Mouse (Mus musculus) kidney, adult 2 months (tissue): ENCODE results near the gene Hectd1. TPM values are rescaled to one million over a fixed set of nuclear protein-coding genes. Genes with fewer than 3 reads are reported as not detected.

Experiments used
- DNase-seq: peaks from one replicate; pipeline ENCODE4 v3.0.0; 2021
- H3K27ac ChIP-seq: fragments of 200-500 bp; 2 replicates; pipeline ENCODE4 v1.5.1; 2012; ENCODE audit warnings: low read depth, low read length, control low read depth, inconsistent platforms; ENCODE audit not compliant: insufficient read depth
- H3K27me3 ChIP-seq: fragments of 200-500 bp; replicated peaks from 2 replicates; pipeline ENCODE4 v1.6.1; 2012; ENCODE audit warnings: mild to moderate bottlenecking, moderate library complexity, low read length, inconsistent platforms; ENCODE audit not compliant: control insufficient read depth, insufficient read depth
- H3K36me3 ChIP-seq: fragments of 200-500 bp; 2 replicates; pipeline ENCODE4 v1.6.1; 2012; ENCODE audit warnings: mild to moderate bottlenecking, moderate library complexity, low read length, inconsistent platforms; ENCODE audit not compliant: control insufficient read depth, insufficient read depth
- H3K4me1 ChIP-seq: fragments of 200-500 bp; 2 replicates; pipeline ENCODE4 v1.6.1; 2011; ENCODE audit warnings: low read length; ENCODE audit not compliant: control insufficient read depth, insufficient read depth
- H3K4me3 ChIP-seq: fragments of 200-500 bp; 2 replicates; pipeline ENCODE4 v1.5.1; 2011; ENCODE audit warnings: mild to moderate bottlenecking, low read depth, low read length, control low read depth; ENCODE audit not compliant: insufficient read depth
- CTCF ChIP-seq: fragments of 200-500 bp; conservative IDR thresholded peaks from 2 replicates; pipeline ENCODE4 v1.5.1; 2011; ENCODE audit warnings: low read depth, mild to moderate bottlenecking, control low read depth, low read length, moderate library complexity, mixed read lengths; ENCODE audit not compliant: insufficient read depth, insufficient read length
- POLR2A ChIP-seq: fragments of 200-500 bp; IDR thresholded peaks from one replicate; pipeline ENCODE4 v1.6.1; 2011; ENCODE audit warnings: low read depth, low read length, control low read depth
- WGBS: fragments of 180-500 bp; shearing (Covaris S2); methylation state at CpG from one replicate; pipeline ENCODE4 v1.1.7; 2018; 5-methylcytosine and 5-hydroxymethylcytosine counted together
- polyA plus RNA-seq: library from polyadenylated mRNA; depleted of rRNA; stranded (reverse); fragments of >200 nt; gene quantifications from 2 replicates; pipeline ENCODE4 v1.2.3, GENCODE M21; 2012

Gene Hectd1
- polyA plus RNA-seq, 1 experiment: 20.6 TPM

- 48% methylated on average over 9 of the region's 9 CpGs for WGBS
These were observed 35.9 kb upstream of the Hectd1 start for GRCm38 (mm10) chr12:51865061-51865789.

DNA sequence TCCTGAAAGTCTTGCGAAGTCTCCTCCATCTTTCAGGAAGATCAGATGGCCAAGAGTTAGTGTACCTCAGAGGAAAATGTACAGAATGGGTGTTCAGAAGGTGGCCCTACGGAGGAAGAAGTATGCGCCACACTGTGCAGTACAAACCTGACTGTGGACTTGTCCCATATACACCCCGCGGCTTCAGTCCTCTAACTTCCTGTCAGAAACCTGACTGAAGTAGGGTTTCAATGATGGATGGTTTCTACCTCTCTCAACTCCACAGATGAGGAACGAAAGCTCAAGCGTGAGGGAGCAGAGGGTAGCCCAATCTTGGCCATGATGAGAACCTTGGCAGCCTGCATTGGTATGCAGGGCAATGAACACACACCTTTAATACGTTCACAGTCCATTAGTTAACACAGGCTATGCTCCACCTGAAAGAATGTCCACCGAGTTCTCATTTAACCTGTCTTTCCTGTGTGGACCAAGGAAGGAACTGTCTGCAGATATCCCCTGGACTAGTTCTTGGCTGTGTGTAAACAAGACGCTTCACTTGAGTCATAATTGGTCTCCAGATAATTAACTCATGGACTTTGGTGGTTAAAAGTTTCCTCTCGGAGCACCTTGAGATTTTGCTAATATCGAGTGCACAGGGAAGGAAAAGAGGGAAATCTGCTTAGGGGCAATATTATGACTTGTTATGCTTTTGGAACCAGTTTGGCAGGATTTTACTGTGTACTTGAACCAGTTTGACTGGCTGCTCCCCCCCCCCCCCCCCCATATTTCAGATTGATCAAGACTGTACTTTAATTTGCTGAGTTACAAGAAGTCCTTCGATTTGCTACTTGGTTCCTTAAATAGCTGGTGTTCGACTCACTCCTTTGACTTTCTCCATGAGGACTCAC is 34.0 kb upstream of the Hectd1 start:
- TF ChIP-seq CTCF (no peak), POLR2A (no peak)
- H3K27ac ChIP-seq: peak overlapping the region; percentile 84
- peaks cover 38% of the 10 kb centered on the region for H3K4me1 ChIP-seq
- no peaks in the 10 kb centered on the region for H3K27me3 ChIP-seq
- DNase-seq: peak; percentile 70
- no peaks in the 10 kb centered on the region for H3K36me3 ChIP-seq
- 57% methylated on average over 14 of the region's 14 CpGs for WGBS
- H3K4me3 ChIP-seq: no peak overlapping the region

More at GRCm38 (mm10) chr12:51865061-51865789, 35.9 kb upstream of the Hectd1 start:
- Histone ChIP-seq H3K36me3 (no peaks in the 10 kb centered on the region), H3K4me1 (peaks cover 43% of the 10 kb centered on the region), H3K27ac (peak overlapping the region; percentile 75), H3K4me3 (no peak overlapping the region), H3K27me3 (no peaks in the 10 kb centered on the region)
- TF ChIP-seq POLR2A (no peak), CTCF (no peak)
- DNase-seq: peak; percentile 25

GRCm38 (mm10) chr12:51858134-51859028 is 29.0 kb upstream of the Hectd1 start:
- 72% methylated on average over 13 of the region's 13 CpGs for WGBS
- no peak for TF ChIP-seq CTCF
- no peak for TF ChIP-seq POLR2A
- H3K27ac ChIP-seq: no peak overlapping the region
- H3K27me3 ChIP-seq: no peaks in the 10 kb centered on the region
- H3K4me3 ChIP-seq: no peak overlapping the region
- no peaks in the 10 kb centered on the region for H3K36me3 ChIP-seq
- peaks cover 7% of the 10 kb centered on the region for H3K4me1 ChIP-seq
- no peak for DNase-seq

DNA sequence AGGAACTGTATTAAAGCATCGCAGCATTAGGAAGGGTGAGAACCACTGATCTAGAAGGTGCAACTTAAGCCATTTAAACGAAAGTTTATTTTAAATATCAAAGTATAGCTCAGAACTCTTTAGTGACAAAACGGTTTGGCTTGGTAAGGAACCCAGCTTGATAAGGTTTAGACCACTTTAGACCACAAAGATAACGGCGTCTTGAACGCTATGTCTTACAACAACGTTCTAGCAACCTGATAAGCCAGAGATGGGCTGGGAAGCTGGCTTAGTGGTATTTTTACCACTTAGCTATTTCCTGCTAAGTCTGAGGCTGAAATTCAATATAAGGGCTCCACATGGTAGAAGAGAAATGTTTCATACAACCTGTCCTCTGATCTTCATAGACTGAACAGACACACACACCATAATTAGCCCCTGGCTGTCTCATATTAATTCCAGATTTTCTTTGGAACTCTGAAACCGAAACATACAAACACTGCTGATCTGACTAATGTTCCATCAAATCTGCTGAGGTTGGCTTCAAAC is 27.5 kb upstream of the Hectd1 start:
- Histone ChIP-seq H3K4me1 (no peaks in the 10 kb centered on the region), H3K27ac (no peak overlapping the region), H3K36me3 (no peaks in the 10 kb centered on the region), H3K4me3 (no peak overlapping the region), H3K27me3 (no peaks in the 10 kb centered on the region)
- 86% methylated on average over 8 of the region's 8 CpGs for WGBS
- no peak for DNase-seq
- TF ChIP-seq POLR2A (no peak), CTCF (no peak)

DNA sequence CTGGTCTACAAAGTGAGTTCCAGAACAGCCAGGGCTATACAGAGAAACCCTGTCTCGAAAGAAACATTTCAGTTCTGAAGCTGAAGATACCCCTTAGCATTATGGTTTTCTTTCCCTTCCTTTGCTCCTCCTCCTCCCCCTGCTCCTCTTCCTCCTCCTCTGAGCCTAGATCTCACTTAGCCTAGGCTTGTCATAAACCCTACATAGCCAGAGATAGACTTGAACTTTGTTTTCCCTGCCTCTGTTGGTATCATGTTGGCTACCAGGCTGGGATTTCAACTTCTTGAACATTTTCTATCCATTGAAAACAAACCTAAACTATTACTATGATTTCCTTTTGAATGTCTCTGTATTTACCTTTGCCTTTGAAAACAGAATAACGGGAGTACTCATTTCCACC is 26.5 kb upstream of the Hectd1 start:
- Histone ChIP-seq H3K4me1 (no peaks in the 10 kb centered on the region), H3K36me3 (no peaks in the 10 kb centered on the region), H3K27me3 (no peaks in the 10 kb centered on the region), H3K27ac (no peak overlapping the region), H3K4me3 (no peak overlapping the region)
- no peak for DNase-seq
- TF ChIP-seq CTCF (no peak), POLR2A (no peak)
- 94% methylated on average over 2 of the region's 2 CpGs for WGBS

DNA sequence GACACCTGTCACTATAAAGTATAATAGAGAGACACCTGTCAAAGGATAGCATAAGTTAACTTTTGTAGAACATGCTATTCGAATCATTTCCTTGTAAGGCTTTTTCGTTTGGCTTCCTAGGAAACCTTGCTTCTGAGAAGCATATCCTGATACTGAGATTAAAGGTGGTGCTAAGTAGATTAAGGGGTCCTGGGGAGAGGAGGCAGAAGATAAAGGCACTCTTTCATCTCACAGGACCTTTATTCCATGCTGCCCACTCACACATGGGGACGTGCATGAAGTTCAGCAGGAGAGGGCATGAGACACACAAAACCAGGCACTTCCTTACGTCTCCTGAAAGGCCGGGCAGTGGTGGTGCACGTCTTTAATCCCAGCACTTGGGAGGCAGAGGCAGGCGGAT is 26.1 kb upstream of the Hectd1 start:
- Histone ChIP-seq H3K27me3 (no peaks in the 10 kb centered on the region), H3K4me3 (no peak overlapping the region), H3K27ac (no peak overlapping the region), H3K36me3 (no peaks in the 10 kb centered on the region), H3K4me1 (no peaks in the 10 kb centered on the region)
- no peak for DNase-seq
- 89% methylated on average over 7 of the region's 7 CpGs for WGBS
- no peak for TF ChIP-seq POLR2A
